Mouse (Mus musculus): ENCODE measurements around the gene Flrt2. TPM values are rescaled to one million over a fixed set of nuclear protein-coding genes. Genes with fewer than 3 reads are reported as not detected.

The Flrt2 gene
- total and polyA plus RNA-seq, 3 experiments = 2.2 to 6.9 (median 4.8) TPM

DNA sequence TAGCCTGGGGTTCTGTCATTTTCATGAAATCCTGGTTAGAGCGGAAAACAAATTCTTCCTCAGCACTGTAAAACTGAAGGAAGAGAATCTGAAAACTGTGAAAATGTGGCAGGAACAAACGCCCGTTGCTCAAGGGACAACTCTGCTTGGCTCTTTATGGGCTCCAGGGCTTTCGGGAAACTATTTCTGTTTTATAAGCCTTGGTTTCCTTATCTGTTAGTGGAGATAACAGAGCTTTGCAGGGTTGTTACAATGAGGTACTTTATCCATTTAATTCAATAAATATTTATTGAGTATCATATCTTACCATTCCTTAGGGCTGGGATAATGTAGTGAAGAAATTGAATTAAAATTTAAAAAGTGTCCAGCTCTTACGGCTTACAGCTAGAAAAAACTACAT lies 24.7 kb upstream of the Flrt2 start:
- H3K9ac ChIP-seq (ENCODE audit: low read depth, low read length) = no peak overlapping the region
- H3K27me3 ChIP-seq (ENCODE audit: control insufficient read depth, insufficient read depth, low read length) = no peaks in the 10 kb centered on the region
- H3K79me2 ChIP-seq (replicated peaks; ENCODE audit: control insufficient read depth, insufficient read depth, low read length) = no peaks in the 10 kb centered on the region
- H3K36me3 ChIP-seq (ENCODE audit: control insufficient read depth, insufficient read depth, low read length) = no peaks in the 10 kb centered on the region
- no peak for DNase-seq
- H3K4me1 ChIP-seq (ENCODE audit: control insufficient read depth, insufficient read depth, low read length) = no peaks in the 10 kb centered on the region
- intact Hi-C loops (cut with DNase I) = no loop called here
- H3K27ac ChIP-seq = no peak overlapping the region
- H3K4me3 ChIP-seq = no peak overlapping the region
- WGBS = 68% methylated on average over 5 of the region's 5 CpGs
- no peak for TF ChIP-seq POLR2A (IDR thresholded peaks at IDR 0.05; ENCODE audit: insufficient read depth, low read depth, low read length)
- no peak for TF ChIP-seq EP300 (IDR thresholded peaks at IDR 0.05; ENCODE audit: insufficient read depth, low read depth, low read length)
- TF ChIP-seq CTCF (IDR thresholded peaks at IDR 0.05) = no peak

DNA sequence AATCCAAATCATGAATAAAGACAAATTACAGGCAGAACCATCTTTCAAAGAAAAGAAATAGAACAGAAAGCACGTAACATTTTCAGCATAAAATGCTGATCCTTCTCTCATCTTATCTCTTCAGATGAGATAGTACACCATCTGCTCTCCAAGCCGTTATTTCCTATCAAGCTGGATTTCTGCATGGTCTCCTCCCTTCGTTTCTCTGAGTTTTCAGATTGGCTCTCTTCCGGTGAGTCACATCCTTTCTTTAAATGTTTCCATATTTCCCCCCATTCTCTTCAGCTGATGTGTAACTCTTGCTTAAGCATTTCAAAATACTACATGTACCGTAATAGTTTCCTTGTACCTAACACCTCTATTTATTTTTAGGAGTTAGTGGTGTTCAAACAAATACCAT lies 16.3 kb upstream of the Flrt2 start:
- WGBS = 20% methylated on average over 5 of the region's 5 CpGs
- Histone ChIP-seq H3K79me2 (replicated peaks; ENCODE audit: control insufficient read depth, insufficient read depth, low read length) (no peaks in the 10 kb centered on the region), H3K9ac (ENCODE audit: low read depth, low read length) (no peak overlapping the region), H3K4me1 (ENCODE audit: control insufficient read depth, insufficient read depth, low read length) (no peaks in the 10 kb centered on the region; the same call in 1 of the 2 replicates), H3K4me3 (no peak overlapping the region), H3K27me3 (ENCODE audit: control insufficient read depth, insufficient read depth, low read length) (no peaks in the 10 kb centered on the region), H3K27ac (no peak overlapping the region), H3K36me3 (ENCODE audit: control insufficient read depth, insufficient read depth, low read length) (no peaks in the 10 kb centered on the region)
- TF ChIP-seq EP300 (IDR thresholded peaks at IDR 0.05; ENCODE audit: insufficient read depth, low read depth, low read length) (no peak), POLR2A (IDR thresholded peaks at IDR 0.05; ENCODE audit: insufficient read depth, low read depth, low read length) (no peak), CTCF (IDR thresholded peaks at IDR 0.05) (no peak)
- DNase-seq = no peak
- intact Hi-C loops (cut with DNase I) = no loop called here

GRCm38 (mm10) chr12:95690819-95691218 lies 1.2 kb upstream of the Flrt2 start:
- Histone ChIP-seq H3K9ac (ENCODE audit: low read depth, low read length) (no peak overlapping the region), H3K27me3 (ENCODE audit: control insufficient read depth, insufficient read depth, low read length) (no peaks in the 10 kb centered on the region), H3K27ac (no peak overlapping the region), H3K36me3 (ENCODE audit: control insufficient read depth, insufficient read depth, low read length) (no peaks in the 10 kb centered on the region), H3K4me3 (no peak overlapping the region), H3K4me1 (ENCODE audit: control insufficient read depth, insufficient read depth, low read length) (peaks cover 1% of the 10 kb centered on the region; the same call in 1 of the 2 replicates), H3K79me2 (replicated peaks; ENCODE audit: control insufficient read depth, insufficient read depth, low read length) (no peaks in the 10 kb centered on the region)
- WGBS = 23% methylated on average over 9 of the region's 9 CpGs
- peak; percentile 72 for TF ChIP-seq CTCF (IDR thresholded peaks at IDR 0.05)
- TF ChIP-seq EP300 (IDR thresholded peaks at IDR 0.05; ENCODE audit: insufficient read depth, low read depth, low read length) = no peak
- intact Hi-C loops (cut with DNase I) = loop anchor here (10.0 kb wide), 2 partner anchors 1106 to 1266 kb away; no protein-coding TSS in a partner anchor
- peak; percentile 10 to 23 for DNase-seq

- Histone ChIP-seq H3K9ac (ENCODE audit: low read depth, low read length) (peak overlapping the region; percentile 35; the same call in 1 of the 2 replicates), H3K4me1 (ENCODE audit: control insufficient read depth, insufficient read depth, low read length) (peaks cover 3% of the 10 kb centered on the region; the same call in 1 of the 2 replicates), H3K27ac (peak overlapping the region; percentile 26), H3K79me2 (replicated peaks; ENCODE audit: control insufficient read depth, insufficient read depth, low read length) (no peaks in the 10 kb centered on the region), H3K4me3 (peak overlapping the region; percentile 69), H3K36me3 (ENCODE audit: control insufficient read depth, insufficient read depth, low read length) (no peaks in the 10 kb centered on the region), H3K27me3 (ENCODE audit: control insufficient read depth, insufficient read depth, low read length) (no peaks in the 10 kb centered on the region)
- WGBS = 10% methylated on average over 13 of the region's 13 CpGs
- TF ChIP-seq CTCF (IDR thresholded peaks at IDR 0.05) (no peak), EP300 (IDR thresholded peaks at IDR 0.05; ENCODE audit: insufficient read depth, low read depth, low read length) (no peak), POLR2A (IDR thresholded peaks at IDR 0.05; ENCODE audit: insufficient read depth, low read depth, low read length) (no peak)
- intact Hi-C loops (cut with DNase I) = loop anchor here (10.0 kb wide), 2 partner anchors 1108 to 1268 kb away; no protein-coding TSS in a partner anchor
- peak; percentile 18 to 40 for DNase-seq
Observed at GRCm38 (mm10) chr12:95692948-95693650, 1.1 kb downstream of the Flrt2 start.

GRCm38 (mm10) chr12:95693651-95694471 lies 1.8 kb downstream of the Flrt2 start:
- H3K27ac ChIP-seq = peak overlapping the region; percentile 44
- TF ChIP-seq CTCF (IDR thresholded peaks at IDR 0.05) (peak; percentile 51), POLR2A (IDR thresholded peaks at IDR 0.05; ENCODE audit: insufficient read depth, low read depth, low read length) (0 out of 2 replicates have a peak, but pooled peaks have one; percentile 18), EP300 (IDR thresholded peaks at IDR 0.05; ENCODE audit: insufficient read depth, low read depth, low read length) (0 out of 2 replicates have a peak, but pooled peaks have one; percentile 39)
- no peaks in the 10 kb centered on the region for H3K36me3 ChIP-seq (ENCODE audit: control insufficient read depth, insufficient read depth, low read length)
- WGBS = under 1% methylated on average over 28 of the region's 28 CpGs
- DNase-seq = peak; percentile 72 to 76
- H3K79me2 ChIP-seq (replicated peaks; ENCODE audit: control insufficient read depth, insufficient read depth, low read length) = no peaks in the 10 kb centered on the region
- peaks cover 3% of the 10 kb centered on the region; the same call in 1 of the 2 replicates for H3K4me1 ChIP-seq (ENCODE audit: control insufficient read depth, insufficient read depth, low read length)
- peak overlapping the region; percentile 53 for H3K9ac ChIP-seq (ENCODE audit: low read depth, low read length)
- H3K4me3 ChIP-seq = peak overlapping the region; percentile 69
- no peaks in the 10 kb centered on the region for H3K27me3 ChIP-seq (ENCODE audit: control insufficient read depth, insufficient read depth, low read length)
- intact Hi-C loops (cut with DNase I) = loop anchor here (10.0 kb wide), 2 partner anchors 1109 to 1269 kb away; no protein-coding TSS in a partner anchor

All from heart, adult 2 months (tissue).